Mouse (Mus musculus): Measurements from ENCODE around the gene Tor2a. TPM values are rescaled to one million over a fixed set of nuclear protein-coding genes. Genes with fewer than 3 reads are reported as not detected.

Gene Tor2a
- polyA plus RNA-seq, 1 experiment from 2014 or later: 53.2 TPM

GRCm38 (mm10) chr2:32718761-32719160, 38.3 kb upstream of the Tor2a start:
- 0 out of 2 replicates have a peak overlapping the region, but pooled peaks have one; percentile 38 for H3K9ac ChIP-seq
- peak; percentile 41 for ATAC-seq (ENCODE audit: low read depth)
- 32% methylated on average over 9 of the region's 9 CpGs for WGBS

GRCm38 (mm10) chr2:32720053-32720452, 37.0 kb upstream of the Tor2a start:
- Histone ChIP-seq H3K36me3 (no peaks in the 10 kb centered on the region), H3K9me3 (no peaks in the 10 kb centered on the region), H3K27me3 (no peaks in the 10 kb centered on the region), H3K4me1 (replicated peaks) (peaks cover 25% of the 10 kb centered on the region), H3K4me3 (no peak overlapping the region), H3K27ac (replicated peaks) (no peak overlapping the region), H3K9ac (no peak overlapping the region), H3K4me2 (no peak overlapping the region)
- no peak for ATAC-seq (ENCODE audit: low read depth)
- 87% methylated on average over 3 of the region's 3 CpGs for WGBS

More at GRCm38 (mm10) chr2:32718761-32719160, 38.3 kb upstream of the Tor2a start:
- no peak overlapping the region for H3K4me2 ChIP-seq
- no peaks in the 10 kb centered on the region for H3K9me3 ChIP-seq
- H3K27ac ChIP-seq (replicated peaks): peak overlapping the region; percentile 59
- H3K4me1 ChIP-seq (replicated peaks): peaks cover 38% of the 10 kb centered on the region
- H3K4me3 ChIP-seq: no peak overlapping the region
- no peaks in the 10 kb centered on the region for H3K36me3 ChIP-seq
- H3K27me3 ChIP-seq: no peaks in the 10 kb centered on the region

- Histone ChIP-seq H3K27me3 (no peaks in the 10 kb centered on the region), H3K4me2 (peak within 1 kb of the TSS; percentile 14), H3K9me3 (no peaks in the 10 kb centered on the region), H3K4me3 (no peak within 1 kb of the TSS), H3K9ac (peak within 1 kb of the TSS; percentile 39; the same call in 1 of the 2 replicates), H3K4me1 (replicated peaks) (peaks cover 22% of the 10 kb centered on the region), H3K36me3 (no peaks in the 10 kb centered on the region), H3K27ac (replicated peaks) (no peak within 1 kb of the TSS; the same call in 1 of the 2 replicates)
- WGBS: 49% methylated on average over 8 of the region's 8 CpGs
- no peak for ATAC-seq (ENCODE audit: low read depth)
Measured at GRCm38 (mm10) chr2:32720681-32721229, 36.3 kb upstream of the Tor2a start, which contains the start of gene Sh2d3c. TSS of gene Sh2d3c (plus strand) at chr2:32721055.

GRCm38 (mm10) chr2:32722046-32722445, 35.0 kb upstream of the Tor2a start:
- peaks cover 22% of the 10 kb centered on the region for H3K4me1 ChIP-seq (replicated peaks)
- peak overlapping the region; percentile 14; the same call in 1 of the 2 replicates for H3K4me2 ChIP-seq
- no peak for ATAC-seq (ENCODE audit: low read depth)
- H3K36me3 ChIP-seq: no peaks in the 10 kb centered on the region
- H3K27ac ChIP-seq (replicated peaks): no peak overlapping the region
- H3K9me3 ChIP-seq: no peaks in the 10 kb centered on the region
- no peak overlapping the region for H3K4me3 ChIP-seq
- 45% methylated on average over 6 of the region's 6 CpGs for WGBS
- peak overlapping the region; percentile 39; the same call in 1 of the 2 replicates for H3K9ac ChIP-seq
- H3K27me3 ChIP-seq: no peaks in the 10 kb centered on the region

GRCm38 (mm10) chr2:32722581-32722980, 34.5 kb upstream of the Tor2a start:
- WGBS: 77% methylated on average over 3 of the region's 3 CpGs
- no peak for ATAC-seq (ENCODE audit: low read depth)

GRCm38 (mm10) chr2:32724149-32724548, 32.9 kb upstream of the Tor2a start:
- H3K4me2 ChIP-seq: no peak overlapping the region
- H3K36me3 ChIP-seq: no peaks in the 10 kb centered on the region
- H3K27ac ChIP-seq (replicated peaks): no peak overlapping the region
- H3K4me1 ChIP-seq (replicated peaks): peaks cover 16% of the 10 kb centered on the region
- H3K4me3 ChIP-seq: no peak overlapping the region
- no peaks in the 10 kb centered on the region for H3K27me3 ChIP-seq
- no peaks in the 10 kb centered on the region for H3K9me3 ChIP-seq
- H3K9ac ChIP-seq: no peak overlapping the region
- 73% methylated on average over 4 of the region's 4 CpGs for WGBS
- no peak for ATAC-seq (ENCODE audit: low read depth)

More at GRCm38 (mm10) chr2:32722581-32722980, 34.5 kb upstream of the Tor2a start:
- no peak overlapping the region for H3K4me2 ChIP-seq
- peak overlapping the region; percentile 38; the same call in 1 of the 2 replicates for H3K9ac ChIP-seq
- H3K4me3 ChIP-seq: no peak overlapping the region
- no peaks in the 10 kb centered on the region for H3K9me3 ChIP-seq
- no peak overlapping the region for H3K27ac ChIP-seq (replicated peaks)
- H3K4me1 ChIP-seq (replicated peaks): peaks cover 22% of the 10 kb centered on the region
- no peaks in the 10 kb centered on the region for H3K36me3 ChIP-seq
- H3K27me3 ChIP-seq: no peaks in the 10 kb centered on the region

GRCm38 (mm10) chr2:32724832-32725790, 31.9 kb upstream of the Tor2a start:
- Histone ChIP-seq H3K4me1 (replicated peaks) (peaks cover 25% of the 10 kb centered on the region), H3K36me3 (no peaks in the 10 kb centered on the region), H3K9me3 (no peaks in the 10 kb centered on the region), H3K4me3 (no peak overlapping the region), H3K4me2 (no peak overlapping the region), H3K27me3 (no peaks in the 10 kb centered on the region), H3K9ac (no peak overlapping the region), H3K27ac (replicated peaks) (no peak overlapping the region)
- ATAC-seq (ENCODE audit: low read depth): no peak
- 85% methylated on average over 16 of the region's 16 CpGs for WGBS

- Histone ChIP-seq H3K9me3 (no peaks in the 10 kb centered on the region), H3K4me3 (peak overlapping the region; percentile 37), H3K27me3 (no peaks in the 10 kb centered on the region), H3K4me2 (peak overlapping the region; percentile 54), H3K4me1 (replicated peaks) (peaks cover 25% of the 10 kb centered on the region), H3K27ac (replicated peaks) (no peak overlapping the region), H3K9ac (peak overlapping the region; percentile 57; the same call in 1 of the 2 replicates), H3K36me3 (no peaks in the 10 kb centered on the region)
- ATAC-seq (ENCODE audit: low read depth): peak; percentile 94
- WGBS: under 1% methylated on average over 16 of the region's 16 CpGs
Measured at GRCm38 (mm10) chr2:32727435-32727834, 29.6 kb upstream of the Tor2a start.

GRCm38 (mm10) chr2:32728463-32728862, 28.6 kb upstream of the Tor2a start:
- H3K36me3 ChIP-seq: no peaks in the 10 kb centered on the region
- WGBS: 52% methylated on average over 7 of the region's 7 CpGs
- peaks cover 25% of the 10 kb centered on the region for H3K4me1 ChIP-seq (replicated peaks)
- peak overlapping the region; percentile 54 for H3K4me2 ChIP-seq
- H3K9ac ChIP-seq: no peak overlapping the region; the same call in 1 of the 2 replicates
- H3K27ac ChIP-seq (replicated peaks): peak overlapping the region; percentile 34; the same call in 1 of the 2 replicates
- H3K4me3 ChIP-seq: peak overlapping the region; percentile 37
- ATAC-seq (ENCODE audit: low read depth): 0 out of 2 replicates have a peak, but pooled peaks have one; percentile 4
- no peaks in the 10 kb centered on the region for H3K9me3 ChIP-seq
- H3K27me3 ChIP-seq: no peaks in the 10 kb centered on the region

GRCm38 (mm10) chr2:32729547-32729946, 27.5 kb upstream of the Tor2a start:
- 0 out of 2 replicates have a peak overlapping the region, but pooled peaks have one; percentile 17 for H3K9ac ChIP-seq
- H3K36me3 ChIP-seq: no peaks in the 10 kb centered on the region
- H3K27ac ChIP-seq (replicated peaks): 0 out of 2 replicates have a peak overlapping the region, but pooled peaks have one; percentile 28
- ATAC-seq (ENCODE audit: low read depth): no peak
- peak overlapping the region; percentile 54 for H3K4me2 ChIP-seq
- H3K27me3 ChIP-seq: no peaks in the 10 kb centered on the region
- no peaks in the 10 kb centered on the region for H3K9me3 ChIP-seq
- H3K4me3 ChIP-seq: no peak overlapping the region
- WGBS: 52% methylated on average over 4 of the region's 4 CpGs
- peaks cover 25% of the 10 kb centered on the region for H3K4me1 ChIP-seq (replicated peaks)

- 45% methylated on average over 11 of the region's 11 CpGs for WGBS
- H3K27me3 ChIP-seq: no peaks in the 10 kb centered on the region
- H3K27ac ChIP-seq (replicated peaks): 0 out of 2 replicates have a peak overlapping the region, but pooled peaks have one; percentile 28
- no peaks in the 10 kb centered on the region for H3K9me3 ChIP-seq
- H3K4me1 ChIP-seq (replicated peaks): peaks cover 25% of the 10 kb centered on the region
- H3K9ac ChIP-seq: peak overlapping the region; percentile 17; the same call in 1 of the 2 replicates
- ATAC-seq (ENCODE audit: low read depth): no peak
- no peak overlapping the region for H3K4me3 ChIP-seq
- no peaks in the 10 kb centered on the region for H3K36me3 ChIP-seq
- H3K4me2 ChIP-seq: peak overlapping the region; percentile 54; the same call in 1 of the 2 replicates
Measured at GRCm38 (mm10) chr2:32730854-32731253, 26.2 kb upstream of the Tor2a start.

- Histone ChIP-seq H3K9ac (no peak overlapping the region), H3K4me1 (replicated peaks) (peaks cover 25% of the 10 kb centered on the region), H3K27ac (replicated peaks) (peak overlapping the region; percentile 49; the same call in 1 of the 2 replicates), H3K4me3 (no peak overlapping the region), H3K27me3 (no peaks in the 10 kb centered on the region), H3K36me3 (no peaks in the 10 kb centered on the region), H3K4me2 (no peak overlapping the region), H3K9me3 (no peaks in the 10 kb centered on the region)
- no peak for ATAC-seq (ENCODE audit: low read depth)
- 73% methylated on average over 4 of the region's 4 CpGs for WGBS
Measured at GRCm38 (mm10) chr2:32731911-32732310, 25.1 kb upstream of the Tor2a start.
